Mouse (Mus musculus): ENCODE data around the gene Dgke. TPM values are rescaled to one million over a fixed set of nuclear protein-coding genes. Genes with fewer than 3 reads are reported as not detected.

The Dgke gene
- polyA plus RNA-seq, 1 experiment = 35.7 TPM

Other genes with a start within 250 kb of the Dgke start
- gene Akap1, start 202.3 kb downstream of the Dgke start, polyA plus RNA-seq (2012; rRNA removed) = 45.2 and 49.1 TPM in 2 replicates
- 16.9 and 19.0 TPM in 2 replicates for gene Scpep1, start 111.4 kb downstream of the Dgke start, polyA plus RNA-seq (2012; rRNA removed)
- 0.28 TPM in 1 of 2 replicates, not detected in the other for gene Elobl, start 99.9 kb downstream of the Dgke start, polyA plus RNA-seq (2012; rRNA removed)
- gene Coil, start 96.6 kb downstream of the Dgke start, polyA plus RNA-seq (2012; rRNA removed) = 17.0 and 19.3 TPM in 2 replicates
- gene Trim25, start 67.5 kb downstream of the Dgke start, polyA plus RNA-seq (2012; rRNA removed) = 4.3 and 4.4 TPM in 2 replicates
- 3.0 and 3.2 TPM in 2 replicates for gene Gm525, start 7.0 kb upstream of the Dgke start, polyA plus RNA-seq (2012; rRNA removed)
- gene Nog, start 235.5 kb upstream of the Dgke start, polyA plus RNA-seq (2012; rRNA removed) = 13.4 and 15.0 TPM in 2 replicates

Measured in frontal cortex, adult 2 months (tissue).